Mouse (Mus musculus) intestine, postnatal 0 days (tissue): Measurements from ENCODE around the gene Ammecr1. TPM values are rescaled to one million over a fixed set of nuclear protein-coding genes. Genes with fewer than 3 reads are reported as not detected.

Experiments used
- ATAC-seq: fragments of 200-750 bp; cut with Nextera tagmentation; 2 replicates; pipeline ENCODE4 v1.8.0; 2017; ENCODE audit warnings: mild to moderate bottlenecking, moderate TSS enrichment, moderate library complexity
- H3K27ac ChIP-seq: fragments of 300-500 bp; sonication (generic); 2 replicates; pipeline ENCODE4 v1.5.1; 2014; ENCODE audit warnings: mild to moderate bottlenecking, low read depth, low read length, moderate library complexity
- H3K27me3 ChIP-seq: fragments of 300-500 bp; sonication (generic); replicated peaks from 2 replicates; pipeline ENCODE4 v1.6.1; 2014; ENCODE audit warnings: low read length, mixed read lengths; ENCODE audit not compliant: control insufficient read depth, insufficient read depth
- H3K36me3 ChIP-seq: fragments of 300-500 bp; sonication (generic); 2 replicates; pipeline ENCODE4 v1.6.1; 2014; ENCODE audit warnings: mild to moderate bottlenecking, moderate library complexity; ENCODE audit not compliant: control insufficient read depth, insufficient read depth
- H3K4me1 ChIP-seq: fragments of 300-500 bp; sonication (generic); replicated peaks from 2 replicates; pipeline ENCODE4 v1.6.1; 2014; ENCODE audit warnings: antibody characterized with exemption, low read length, mixed read lengths; ENCODE audit not compliant: control insufficient read depth, insufficient read depth
- H3K4me2 ChIP-seq: fragments of 300-500 bp; sonication (generic); replicated peaks from 2 replicates; pipeline ENCODE4 v1.6.1; 2014; ENCODE audit warnings: low read depth, mild to moderate bottlenecking, moderate library complexity
- H3K4me3 ChIP-seq: fragments of 300-500 bp; sonication (generic); 2 replicates; pipeline ENCODE4 v1.5.1; 2014; ENCODE audit warnings: low read depth, low read length
- H3K9ac ChIP-seq: fragments of 300-500 bp; sonication (generic); 2 replicates; pipeline ENCODE4 v1.6.1; 2014; ENCODE audit warnings: mild to moderate bottlenecking, low read depth, low read length
- H3K9me3 ChIP-seq: fragments of 300-500 bp; sonication (generic); 2 replicates; pipeline ENCODE4 v1.6.1; 2016; ENCODE audit warnings: mixed run types; ENCODE audit not compliant: control insufficient read depth
- CTCF ChIP-seq: sonication (generic); IDR thresholded peaks from 2 replicates; pipeline ENCODE4 v1.5.1; 2016; ENCODE audit warnings: low read depth, mild to moderate bottlenecking, control low read depth, antibody characterized with exemption, moderate library complexity
- WGBS: fragments of 180-500 bp; shearing (Covaris S2); extraction: QIAGEN DNeasy Blood & Tissue Kit; methylation state at CpG from one replicate; pipeline ENCODE4 v1.1.7; 2014; 5-methylcytosine and 5-hydroxymethylcytosine counted together
- polyA plus RNA-seq: library from polyadenylated mRNA; unstranded; fragments of >200 nt; fragmentation: Nextera tagmentation; extraction: Ambion mirVana; gene quantifications from 2 replicates; pipeline ENCODE4 v1.2.1, GENCODE M21; 2015

Gene Ammecr1
- polyA plus RNA-seq, 1 experiment from 2014 or later: 4.0 TPM

GRCm38 (mm10) chrX:142898295-142898887 lies 68.1 kb downstream of the Ammecr1 start:
- H3K4me1 ChIP-seq: no peaks in the 10 kb centered on the region
- TF ChIP-seq CTCF: no peak
- H3K9me3 ChIP-seq: no peaks in the 10 kb centered on the region
- ATAC-seq: no peak
- WGBS: 82% methylated on average over 9 of the region's 9 CpGs
- no peak overlapping the region for H3K4me3 ChIP-seq
- no peak overlapping the region for H3K9ac ChIP-seq
- H3K27me3 ChIP-seq: no peaks in the 10 kb centered on the region
- no peaks in the 10 kb centered on the region for H3K36me3 ChIP-seq
- no peak overlapping the region for H3K27ac ChIP-seq
- no peak overlapping the region for H3K4me2 ChIP-seq

DNA sequence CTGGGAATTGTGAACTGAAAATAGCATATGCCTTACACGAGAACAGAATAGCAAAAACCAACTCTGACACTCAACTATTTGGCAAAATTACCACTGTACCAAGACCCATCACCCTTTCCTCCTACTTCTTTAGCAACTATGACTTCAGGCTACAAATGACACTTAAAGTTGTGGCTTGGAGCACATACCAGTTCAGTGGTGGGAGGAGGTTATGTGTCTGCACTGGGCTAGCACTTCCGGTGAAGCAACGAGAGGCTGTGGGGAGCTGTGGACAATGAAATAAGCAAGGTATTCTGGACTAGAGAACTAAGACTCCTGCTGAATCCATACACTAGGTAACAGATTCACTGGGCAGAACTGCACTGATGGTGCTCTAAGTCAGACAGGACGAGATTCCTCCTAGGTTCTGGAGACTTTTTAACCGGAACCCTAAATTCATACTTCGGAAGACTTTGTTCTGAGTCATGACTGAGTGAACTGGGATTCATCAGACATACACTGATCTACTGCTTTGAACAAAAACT lies 69.0 kb downstream of the Ammecr1 start:
- H3K36me3 ChIP-seq: no peaks in the 10 kb centered on the region
- H3K27ac ChIP-seq: no peak overlapping the region
- WGBS: 94% methylated on average over 6 of the region's 6 CpGs
- TF ChIP-seq CTCF: no peak
- no peaks in the 10 kb centered on the region for H3K9me3 ChIP-seq
- no peaks in the 10 kb centered on the region for H3K27me3 ChIP-seq
- no peak overlapping the region for H3K4me3 ChIP-seq
- no peak overlapping the region for H3K9ac ChIP-seq
- no peaks in the 10 kb centered on the region for H3K4me1 ChIP-seq
- ATAC-seq: no peak
- no peak overlapping the region for H3K4me2 ChIP-seq

DNA sequence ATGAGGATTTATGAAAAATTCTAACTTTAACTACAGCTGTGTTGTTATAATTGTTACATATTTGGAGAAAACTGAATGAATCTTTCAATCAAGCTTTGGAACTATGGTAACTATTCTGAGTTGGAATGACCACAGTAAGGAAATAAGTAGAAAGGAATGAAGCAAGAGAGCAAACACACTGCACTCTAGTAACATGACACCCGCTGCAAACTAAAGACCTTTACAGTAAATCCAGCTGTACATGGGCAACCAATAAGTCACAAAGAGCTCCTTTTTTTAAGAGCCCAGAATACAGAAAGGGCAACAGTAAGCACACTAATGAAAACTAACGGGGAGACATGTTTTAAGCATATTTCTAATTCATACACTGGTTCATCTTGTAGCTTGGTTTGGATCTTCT lies 71.2 kb downstream of the Ammecr1 start:
- no peak for ATAC-seq
- H3K4me2 ChIP-seq: no peak overlapping the region

DNA sequence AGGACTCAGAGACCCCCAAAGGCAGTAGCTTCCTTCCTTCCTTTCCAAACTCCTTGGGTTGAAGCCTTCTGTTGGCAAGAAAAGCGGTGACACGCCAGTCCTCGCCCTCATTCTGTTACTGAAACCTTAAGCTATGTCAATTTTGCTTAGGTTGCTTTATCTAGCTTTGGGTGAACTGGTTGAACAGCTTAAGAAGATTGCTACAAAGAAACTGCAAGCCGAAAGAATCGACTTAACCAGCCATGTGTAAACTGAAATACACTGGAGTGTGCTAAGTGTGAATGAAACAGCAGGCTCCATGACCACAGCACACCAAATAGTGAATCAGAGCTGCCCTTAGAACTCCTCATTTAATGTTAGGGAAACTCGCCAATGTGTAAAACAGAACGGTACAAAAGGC lies 80.6 kb downstream of the Ammecr1 start:
- TF ChIP-seq CTCF: no peak
- Histone ChIP-seq H3K4me3 (no peak overlapping the region), H3K36me3 (no peaks in the 10 kb centered on the region), H3K4me2 (no peak overlapping the region), H3K9ac (no peak overlapping the region), H3K27me3 (no peaks in the 10 kb centered on the region), H3K9me3 (no peaks in the 10 kb centered on the region), H3K4me1 (no peaks in the 10 kb centered on the region), H3K27ac (no peak overlapping the region)
- WGBS: 83% methylated on average over 7 of the region's 7 CpGs
- ATAC-seq: no peak

More for the DNA sequence above, 71.2 kb downstream of the Ammecr1 start:
- H3K27me3 ChIP-seq: no peaks in the 10 kb centered on the region
- no peak overlapping the region for H3K27ac ChIP-seq
- H3K4me1 ChIP-seq: no peaks in the 10 kb centered on the region
- H3K36me3 ChIP-seq: no peaks in the 10 kb centered on the region
- no peak for TF ChIP-seq CTCF
- 79% methylated on average over 2 of the region's 2 CpGs for WGBS
- H3K9ac ChIP-seq: no peak overlapping the region
- no peaks in the 10 kb centered on the region for H3K9me3 ChIP-seq
- no peak overlapping the region for H3K4me3 ChIP-seq

- H3K4me3 ChIP-seq: no peak overlapping the region
- H3K27me3 ChIP-seq: no peaks in the 10 kb centered on the region
- no peaks in the 10 kb centered on the region for H3K36me3 ChIP-seq
- H3K4me2 ChIP-seq: no peak overlapping the region
- no peaks in the 10 kb centered on the region for H3K4me1 ChIP-seq
- TF ChIP-seq CTCF: no peak
- H3K9me3 ChIP-seq: no peaks in the 10 kb centered on the region
- H3K9ac ChIP-seq: no peak overlapping the region
- WGBS: 88% methylated on average over 4 of the region's 4 CpGs
- H3K27ac ChIP-seq: no peak overlapping the region
- ATAC-seq: no peak
Measured at GRCm38 (mm10) chrX:142883593-142883992, 82.9 kb downstream of the Ammecr1 start.

DNA sequence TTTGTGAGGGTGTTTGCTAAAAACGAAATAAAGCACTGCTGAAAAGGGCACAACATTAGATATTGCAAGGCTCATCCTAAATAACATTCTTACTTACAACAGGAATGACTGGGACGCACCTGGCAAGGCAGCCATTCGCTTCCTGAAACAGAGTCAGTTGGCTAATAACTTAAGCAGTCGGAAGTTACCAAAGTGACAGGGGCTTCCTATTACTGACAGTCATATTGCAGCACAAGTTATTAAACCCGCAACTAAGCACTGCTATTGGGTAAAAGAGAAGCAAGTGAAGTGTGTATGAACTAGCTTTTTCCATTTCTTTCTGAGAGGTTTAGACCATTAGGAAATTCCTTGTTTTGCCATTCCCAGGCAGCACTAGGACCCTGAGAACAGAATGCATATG lies 84.3 kb downstream of the Ammecr1 start:
- H3K4me3 ChIP-seq: no peak overlapping the region
- no peak for ATAC-seq
- no peak overlapping the region for H3K4me2 ChIP-seq
- WGBS: 88% methylated on average over 5 of the region's 5 CpGs
- no peak overlapping the region for H3K9ac ChIP-seq
- H3K4me1 ChIP-seq: no peaks in the 10 kb centered on the region
- no peak overlapping the region for H3K27ac ChIP-seq
- no peaks in the 10 kb centered on the region for H3K36me3 ChIP-seq
- no peaks in the 10 kb centered on the region for H3K27me3 ChIP-seq
- no peaks in the 10 kb centered on the region for H3K9me3 ChIP-seq
- TF ChIP-seq CTCF: no peak
